Mouse (Mus musculus): ENCODE measurements around the gene Rgs8.

Gene Rgs8

GRCm38 (mm10) chr1:153704174-153704573, 51.3 kb downstream of the Rgs8 start:
- DNase-seq (ENCODE audit: low read depth, low spot score), result no peak

DNA sequence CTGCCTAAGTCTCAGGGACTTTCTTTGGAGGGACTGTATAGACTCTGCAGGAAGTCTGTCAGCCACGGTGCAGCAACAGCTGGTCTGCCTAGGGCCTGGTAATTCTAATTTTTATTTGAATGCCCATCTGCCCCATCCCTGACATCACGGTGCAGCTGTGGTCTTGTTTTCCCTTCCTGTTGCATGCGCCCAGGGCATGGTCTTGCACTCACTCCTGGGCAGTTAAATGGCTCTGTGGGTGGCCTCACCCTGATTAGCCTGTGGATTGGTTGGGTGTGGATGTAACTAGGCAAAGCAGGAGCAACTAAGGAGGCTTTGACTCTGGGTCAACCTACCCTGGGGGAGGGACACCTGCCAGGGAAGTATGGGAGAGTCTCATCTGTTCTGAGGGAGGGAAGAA, 52.2 kb downstream of the Rgs8 start:
- DNase-seq (ENCODE audit: low read depth, low spot score), result no peak

DNA sequence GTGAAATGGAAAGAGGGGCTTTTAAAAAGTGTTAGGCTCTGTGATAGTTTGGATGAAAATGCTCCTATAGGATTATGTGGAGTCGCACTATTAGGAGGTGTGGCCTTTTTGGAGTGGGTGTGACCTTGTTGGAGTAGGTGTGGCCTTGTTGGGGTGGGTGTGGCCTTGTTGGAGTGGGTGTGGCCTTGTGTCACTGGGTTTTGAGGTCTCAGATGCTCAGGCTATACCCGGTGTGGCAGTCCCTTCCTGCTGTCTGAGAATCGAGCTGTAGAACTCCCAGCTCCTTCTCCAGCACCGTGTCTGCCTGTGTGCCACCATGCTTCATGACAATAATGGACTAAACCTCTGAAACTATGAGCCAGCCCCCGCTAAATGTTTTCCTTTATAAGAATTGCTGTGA, 55.8 kb downstream of the Rgs8 start:
- no peak for DNase-seq (ENCODE audit: low read depth, low spot score)

DNA sequence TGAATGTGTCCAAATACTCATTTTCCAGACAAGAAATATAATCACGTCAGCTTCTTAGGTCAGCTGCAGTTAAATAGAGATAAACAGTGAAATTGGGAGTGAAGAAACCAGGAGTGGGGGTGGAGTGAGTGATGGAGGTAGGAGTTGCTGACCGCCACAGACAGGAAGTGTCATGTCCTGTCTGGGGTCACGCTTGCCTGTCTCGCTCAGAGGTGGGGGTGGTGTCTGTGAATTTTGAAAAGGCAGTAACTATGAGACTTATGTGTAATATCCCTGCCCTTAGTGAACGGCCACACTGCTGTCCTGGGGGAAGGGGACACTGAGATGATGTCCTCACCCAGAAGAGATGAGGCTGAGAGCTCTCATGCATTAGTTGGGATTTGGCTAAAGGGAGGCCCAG, 56.6 kb downstream of the Rgs8 start:
- DNase-seq (ENCODE audit: low read depth, low spot score), result no peak

- DNase-seq (ENCODE audit: low read depth, low spot score), result no peak
These were observed 58.9 kb downstream of the Rgs8 start for GRCm38 (mm10) chr1:153711544-153712262.

DNA sequence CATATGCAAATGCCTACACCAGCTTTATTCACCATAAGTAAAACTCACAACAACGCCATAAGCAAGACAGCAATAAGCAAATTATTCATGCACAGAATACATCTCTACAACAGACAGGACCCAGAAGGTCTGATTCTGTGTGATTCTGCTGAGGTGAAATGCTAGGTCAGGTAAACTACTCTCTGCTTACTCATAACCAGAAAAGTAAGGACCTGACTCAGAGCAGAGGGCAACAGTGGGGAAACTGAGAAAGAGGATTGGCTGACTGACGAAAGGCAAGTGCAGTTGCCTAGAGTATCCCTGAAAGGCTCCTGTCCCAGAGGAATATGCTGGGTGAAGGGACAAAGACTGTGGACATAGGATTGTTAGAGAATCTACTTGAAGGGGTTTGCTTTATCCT, 59.8 kb downstream of the Rgs8 start:
- no peak for DNase-seq (ENCODE audit: low read depth, low spot score)

GRCm38 (mm10) chr1:153717990-153718389, 65.2 kb downstream of the Rgs8 start:
- no peak for DNase-seq (ENCODE audit: low read depth, low spot score)

DNA sequence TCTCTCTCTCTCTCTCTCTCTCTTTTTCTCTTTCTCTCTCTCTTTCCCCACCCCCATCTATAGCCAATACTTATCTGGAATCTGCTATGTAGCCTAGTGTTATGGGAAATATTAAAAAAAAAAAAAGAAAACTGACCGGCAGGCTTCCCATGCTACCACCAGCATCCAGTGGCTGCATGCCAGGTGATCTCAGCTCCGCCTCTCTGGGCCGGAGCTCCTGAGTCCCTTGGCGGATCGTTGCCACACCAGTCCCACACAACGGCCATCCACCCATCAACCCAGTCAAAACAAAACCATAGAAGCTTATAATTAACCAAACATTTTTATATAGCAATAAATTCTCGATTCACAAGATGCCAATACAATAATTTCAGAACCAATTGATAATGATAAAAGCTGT, 68.1 kb downstream of the Rgs8 start:
- DNase-seq (ENCODE audit: low read depth, low spot score), result no peak

GRCm38 (mm10) chr1:153721565-153722310, 68.9 kb downstream of the Rgs8 start:
- DNase-seq (ENCODE audit: low read depth, low spot score), result no peak

DNA sequence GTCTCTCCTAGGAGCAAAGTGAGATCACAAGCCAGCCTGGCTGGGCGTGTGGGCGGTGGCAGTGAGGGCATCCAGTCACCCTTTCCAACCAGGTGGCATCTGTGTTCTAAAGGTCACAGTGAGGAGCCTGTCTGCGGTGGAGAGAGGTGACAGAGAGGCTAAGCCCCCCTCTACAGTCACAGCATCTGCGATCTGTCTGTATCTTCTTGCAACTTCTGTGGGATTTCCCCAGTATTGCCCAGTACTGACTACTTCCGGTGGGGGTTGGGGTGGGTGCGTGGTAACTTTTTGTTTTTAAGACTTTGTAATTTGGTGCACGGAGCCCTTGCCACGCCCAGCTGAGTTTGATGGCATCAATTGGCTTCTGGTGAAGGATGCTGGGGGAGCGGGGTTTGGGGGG, 70.6 kb downstream of the Rgs8 start:
- no peak for DNase-seq (ENCODE audit: low read depth, low spot score)

GRCm38 (mm10) chr1:153726636-153727035, 73.8 kb downstream of the Rgs8 start:
- no peak for DNase-seq (ENCODE audit: low read depth, low spot score)

- no peak for DNase-seq (ENCODE audit: low read depth, low spot score)
These were observed 77.0 kb downstream of the Rgs8 start for GRCm38 (mm10) chr1:153729806-153730205.

DNA sequence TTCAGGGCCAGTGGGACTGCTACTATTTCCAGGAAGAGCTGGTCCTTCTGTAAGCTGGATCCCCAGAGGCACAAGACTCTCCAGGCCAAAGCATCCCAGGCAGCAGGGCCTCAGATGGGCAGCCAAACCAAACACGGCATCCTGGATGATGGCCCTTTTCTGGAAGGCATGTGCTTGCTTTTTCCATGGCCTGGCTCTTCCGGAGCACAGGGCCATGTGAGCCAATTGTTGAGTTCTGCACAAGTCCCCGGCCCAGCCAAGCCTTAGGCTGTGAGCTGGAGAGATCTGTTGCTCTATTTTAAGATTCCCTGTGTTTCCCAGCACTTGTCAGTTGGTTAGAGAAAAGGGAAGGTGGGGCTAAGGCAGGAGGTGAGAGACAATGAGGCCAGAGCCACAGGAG, 77.8 kb downstream of the Rgs8 start:
- peak; percentile 39 for DNase-seq (ENCODE audit: low read depth, low spot score)

- DNase-seq (ENCODE audit: low read depth, low spot score), result no peak
These were observed 80.4 kb downstream of the Rgs8 start for GRCm38 (mm10) chr1:153733181-153733580.

DNA sequence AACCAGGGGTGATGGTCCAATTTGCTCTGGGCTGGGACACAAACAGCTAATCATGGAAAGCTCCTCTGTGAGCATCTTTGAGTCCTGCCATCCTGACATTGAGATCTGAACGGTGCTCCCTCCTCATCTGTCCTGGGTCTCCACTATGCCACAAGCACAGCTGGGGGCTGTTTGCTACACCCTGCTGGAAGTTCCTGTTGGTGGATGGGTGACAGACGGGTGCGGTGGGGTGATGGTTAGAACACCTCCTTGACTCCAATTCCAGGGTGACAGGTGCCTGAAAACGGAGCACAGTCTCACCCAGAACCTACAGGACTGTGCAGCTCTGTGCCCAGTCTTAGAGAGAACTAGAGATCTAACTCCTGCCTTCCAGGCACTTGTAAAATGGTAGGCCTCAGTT, 82.0 kb downstream of the Rgs8 start:
- no peak for DNase-seq (ENCODE audit: low read depth, low spot score)

DNA sequence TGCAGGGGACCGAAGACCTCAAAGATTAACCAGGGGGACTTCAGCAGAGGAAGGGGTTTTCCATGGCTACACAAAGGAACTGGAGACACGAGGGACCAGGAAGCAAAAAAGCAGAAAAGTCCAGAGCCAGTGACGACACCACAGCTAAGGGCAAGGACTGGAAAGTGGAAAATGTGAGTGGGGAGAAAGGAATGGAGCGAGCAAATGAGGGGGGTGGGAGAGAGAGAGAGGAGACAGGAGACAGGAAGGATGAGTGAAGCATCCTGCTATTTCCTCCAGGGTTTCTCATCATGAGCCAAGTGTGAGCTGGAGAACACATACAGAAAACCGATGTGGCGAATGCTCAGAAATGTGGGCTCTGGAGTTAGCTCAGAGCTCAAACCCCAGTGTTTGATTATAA, 83.3 kb downstream of the Rgs8 start:
- peak; percentile 41 for DNase-seq (ENCODE audit: low read depth, low spot score)

DNA sequence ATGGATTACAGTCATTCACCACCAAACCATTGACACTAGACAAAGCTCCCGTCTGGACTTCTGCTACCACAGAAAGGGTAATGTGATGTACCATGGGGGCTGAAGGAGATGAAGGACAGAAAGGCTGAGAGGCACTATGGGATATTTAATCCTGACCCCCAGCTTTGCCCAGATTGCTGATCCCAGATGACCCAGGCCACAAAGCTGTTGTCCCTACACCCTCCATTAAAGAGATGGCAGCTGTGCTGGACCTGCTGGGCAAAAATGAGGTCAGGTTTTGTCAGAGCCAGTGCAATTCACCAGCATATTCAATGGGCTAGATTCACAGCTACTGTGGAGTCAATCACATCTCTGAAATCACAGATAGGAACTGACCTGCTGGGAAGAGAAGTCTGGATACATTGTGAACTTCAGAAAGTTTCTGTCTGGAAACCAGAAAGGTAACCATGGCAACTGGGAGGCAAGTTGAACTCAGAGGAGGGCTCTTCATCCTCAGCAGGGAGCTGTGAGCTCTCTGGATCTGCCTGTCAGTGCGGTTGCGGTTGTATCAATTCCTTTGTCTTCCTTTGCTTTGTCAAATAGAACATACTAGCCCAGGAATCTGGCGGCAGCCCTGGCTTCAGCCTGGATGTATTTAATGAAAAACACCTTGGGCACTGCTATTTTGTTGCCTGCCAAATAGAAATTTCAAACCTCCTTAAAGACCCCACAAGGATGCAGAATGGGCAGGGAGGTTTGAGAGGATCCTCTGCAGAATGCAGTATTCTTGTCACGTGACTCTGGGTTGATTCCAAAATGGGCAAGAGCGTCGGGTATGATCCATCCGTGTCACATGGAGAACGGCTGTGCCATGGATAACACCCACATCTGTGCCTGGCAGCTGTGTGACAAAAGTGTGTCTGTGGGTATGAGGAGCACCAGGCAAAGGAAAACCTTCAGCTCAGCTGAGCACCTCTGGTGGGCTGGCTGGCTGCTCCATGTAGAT, 84.6 kb downstream of the Rgs8 start:
- no peak for DNase-seq (ENCODE audit: low read depth, low spot score)

GRCm38 (mm10) chr1:153739437-153740015, 86.7 kb downstream of the Rgs8 start:
- DNase-seq (ENCODE audit: low read depth, low spot score), result no peak

GRCm38 (mm10) chr1:153740145-153740544, 87.3 kb downstream of the Rgs8 start, which contains the start of gene Rgs16:
Rgs16 (plus strand) TSS chr1:153740349.
- DNase-seq (ENCODE audit: low read depth, low spot score), result peak; percentile 69

- peak; percentile 40 for DNase-seq (ENCODE audit: low read depth, low spot score)
These were observed 88.1 kb downstream of the Rgs8 start for GRCm38 (mm10) chr1:153740775-153741400.

All from 3T3-L1 (cell line).